In the genomic region with DNA sequence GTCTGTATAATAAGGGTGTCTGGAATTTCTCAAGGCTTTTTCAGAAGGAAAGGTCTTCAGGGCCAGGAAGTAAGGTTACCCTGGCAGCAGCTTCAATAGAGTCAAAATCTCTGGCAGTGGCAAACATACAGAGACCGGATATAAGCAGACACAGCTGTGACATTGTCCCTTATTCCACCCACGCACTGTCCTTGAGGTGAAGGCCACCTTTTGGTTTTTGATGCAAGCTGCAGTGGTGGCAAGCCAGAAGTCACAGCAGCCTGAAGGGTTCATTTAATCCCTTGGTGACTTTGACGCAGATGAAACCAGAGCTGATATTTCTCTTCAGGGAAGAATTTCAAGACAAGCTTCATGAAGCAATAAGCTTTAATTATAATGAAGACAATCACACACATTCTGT, we compare ENCODE assay signal across 18 mouse cellular contexts. TPM values are rescaled to one million over a fixed set of nuclear protein-coding genes. Genes with fewer than 3 reads are reported as not detected.
DNase-seq lines count a peak whose midpoint lies in the region; ATAC-seq lines count a peak whose summit lies in the region.
"Had no signal": no experiment of that assay in that cellular context is flagged by ENCODE, and none has a peak within 500 bp of the region (broad histone marks: within the 10 kb centered on the region; RNA-seq: fewer than 3 reads in every experiment).

No protein-coding gene starts in this region.

- DNase-seq in adrenal gland, adult (ENCODE audit: inconsistent age in 2 of 2, low spot score in 1 of 2): peak; percentile 69 to 85
- no peak for DNase-seq in adrenal gland, postnatal 4 days (ENCODE audit: low spot score in 2 of 2)
- peak; percentile 30 for DNase-seq in heart, adult 11 months
- DNase-seq in heart, postnatal 25 days (ENCODE audit: low spot score): no peak
- peak; percentile 56 for DNase-seq in adrenal gland, postnatal 10 days
- DNase-seq in fat pad, adult 2 months (ENCODE audit: extremely low read depth, low read depth, low spot score): peak; percentile 37
- DNase-seq in kidney, adult 18-20 months: no peak
- DNase-seq: B cell, adult 2 months; cerebellum, adult 11 months; cerebellum, adult 8-10 months; cerebellum, postnatal 14 days; embryo, embryonic 11 days; heart, postnatal 14 days; kidney, adult 9 months had no signal

- ATAC-seq in inflammation-experienced regulatory T-cells, adult 6 months: no peak
- ATAC-seq: CD4-positive, CD25-positive, alpha-beta regulatory T cell, adult 4 months; forebrain, embryonic 15.5 days; intestine, postnatal 0 days had no signal

- intact Hi-C loops in heart, postnatal 25 days (cut with DNase I): no loop called here

RNA-seq across cellular contexts. Expression of gene Psmb1, which starts 49.9 kb away (rescaled TPM):
- total RNA-seq in adrenal gland, postnatal 4 days (2021): 100 to 1,000 TPM; 174 to 182 TPM
- 100 to 1,000 TPM; 112 to 120 TPM for total RNA-seq in heart, postnatal 25 days (2021)
- 100 to 1,000 TPM; 171 to 174 TPM for total RNA-seq in adrenal gland, postnatal 10 days (2021)
- 100 to 1,000 TPM; 370 to 432 (median 370) TPM for polyA plus RNA-seq in inflammation-experienced regulatory T-cells, adult 6 months (2017; shearing (Covaris generic))

RNA-seq across cellular contexts. Expression of gene Tbp, which starts 50.1 kb away (rescaled TPM):
- total RNA-seq in adrenal gland, postnatal 4 days (2021): 10 to 100 TPM; 44.1 to 45.5 TPM
- total RNA-seq in heart, postnatal 25 days (2021): 10 to 100 TPM in 1 of 2 experiments, 1 to 10 TPM in 1; 9.3 to 11.2 TPM
- total RNA-seq in adrenal gland, postnatal 10 days (2021): 10 to 100 TPM; 24.5 to 24.7 TPM
- polyA plus RNA-seq in inflammation-experienced regulatory T-cells, adult 6 months (2017; shearing (Covaris generic)): 10 to 100 TPM; 48.2 to 58.1 (median 56.7) TPM

RNA-seq across cellular contexts. Expression of gene Fam120b, which starts 53.6 kb away (rescaled TPM):
- total RNA-seq in adrenal gland, postnatal 4 days (2021): 10 to 100 TPM; 19.2 to 23.6 TPM
- total RNA-seq in heart, postnatal 25 days (2021): 10 to 100 TPM; 10.8 to 11.8 TPM
- total RNA-seq in adrenal gland, postnatal 10 days (2021): 10 to 100 TPM; 16.1 to 19.0 TPM
- 10 to 100 TPM; 23.8 to 39.8 (median 32.7) TPM for polyA plus RNA-seq in inflammation-experienced regulatory T-cells, adult 6 months (2017; shearing (Covaris generic))

Comparison
In these comparisons a context has a peak if more than half of its experiments do, and no peak if none do; other contexts are left out.
1. DNase-seq: peak in adrenal gland, adult (2 of 2), heart, adult 11 months (single experiment), adrenal gland, postnatal 10 days (single experiment) and fat pad, adult 2 months (single experiment); none in adrenal gland, postnatal 4 days (0 of 2), heart, postnatal 25 days (single experiment) and kidney, adult 18-20 months (single experiment).